ENCODE assay signal across 20 mouse cellular contexts in genomic region chr17:14141669-14142068, GRCm38 (mm10).
A peak's percentile ranks its signal among the peaks of the same experiment; 100 is the strongest.
DNase-seq lines count a peak whose midpoint lies in the region; ATAC-seq and TF ChIP-seq lines count a peak whose summit lies in the region.
"Had no signal": no experiment of that assay in that cellular context is flagged by ENCODE, and none has a peak within 500 bp of the region (broad histone marks: within the 10 kb centered on the region; RNA-seq: fewer than 3 reads in every experiment).

No protein-coding gene starts in this region.

- no peak overlapping the region for H3K4me2 ChIP-seq in forebrain, embryonic 15.5 days (replicated peaks)
- no peak overlapping the region for H3K4me2 ChIP-seq in forebrain, embryonic 13.5 days
- no peak overlapping the region for H3K4me2 ChIP-seq in midbrain, embryonic 11.5 days
- H3K4me2 ChIP-seq in midbrain, embryonic 13.5 days (replicated peaks) = no peak overlapping the region
- H3K4me2 ChIP-seq in midbrain, postnatal 0 days (ENCODE audit: low read depth, low read length, poor library complexity, severe bottlenecking) = no peak overlapping the region
- H3K4me2 ChIP-seq: embryonic facial prominence, embryonic 12.5 days; heart, embryonic 11.5 days; heart, embryonic 15.5 days; intestine, embryonic 15.5 days had no signal

- H3K27me3 ChIP-seq in forebrain, embryonic 15.5 days = no peaks in the 10 kb centered on the region
- H3K27me3 ChIP-seq in forebrain, embryonic 13.5 days = no peaks in the 10 kb centered on the region
- no peaks in the 10 kb centered on the region; the same call in 1 of the 2 replicates for H3K27me3 ChIP-seq in midbrain, embryonic 11.5 days (ENCODE audit: control insufficient read depth, insufficient read depth, low read length)
- no peaks in the 10 kb centered on the region for H3K27me3 ChIP-seq in midbrain, embryonic 10.5 days (ENCODE audit: low read depth, poor library complexity, severe bottlenecking)
- H3K27me3 ChIP-seq in midbrain, embryonic 13.5 days = no peaks in the 10 kb centered on the region
- no peaks in the 10 kb centered on the region for H3K27me3 ChIP-seq in midbrain, postnatal 0 days (ENCODE audit: insufficient read depth, low read length)
- H3K27me3 ChIP-seq: embryonic facial prominence, embryonic 12.5 days; intestine, embryonic 15.5 days; Patski had no signal

- peak; percentile 36; the same call in 1 of the 2 replicates for ATAC-seq in forebrain, embryonic 15.5 days (replicated peaks)
- no peak for ATAC-seq in forebrain, embryonic 13.5 days
- peak; percentile 69 for ATAC-seq in midbrain, embryonic 11.5 days (ENCODE audit: low FRiP score)
- ATAC-seq in midbrain, embryonic 13.5 days = peak; percentile 69; the same call in 1 of the 2 replicates
- 0 out of 2 replicates have a peak, but pooled peaks have one; percentile 51 for ATAC-seq in midbrain, postnatal 0 days (ENCODE audit: low FRiP score)
- ATAC-seq in megakaryocyte-erythroid progenitor cell, adult 5-6 weeks (replicated peaks; ENCODE audit: low FRiP score, low TSS enrichment, poor library complexity, severe bottlenecking) = no peak
- ATAC-seq: intestine, embryonic 15.5 days; Patski had no signal

- no peaks in the 10 kb centered on the region for H3K36me3 ChIP-seq in forebrain, embryonic 15.5 days
- no peaks in the 10 kb centered on the region for H3K36me3 ChIP-seq in forebrain, embryonic 13.5 days (ENCODE audit: poor library complexity, severe bottlenecking)
- no peaks in the 10 kb centered on the region for H3K36me3 ChIP-seq in midbrain, embryonic 11.5 days (ENCODE audit: control insufficient read depth, insufficient read depth, low read length)
- no peaks in the 10 kb centered on the region for H3K36me3 ChIP-seq in midbrain, embryonic 10.5 days
- no peaks in the 10 kb centered on the region for H3K36me3 ChIP-seq in midbrain, embryonic 13.5 days
- no peaks in the 10 kb centered on the region for H3K36me3 ChIP-seq in midbrain, postnatal 0 days (ENCODE audit: insufficient read depth, low read length)
- H3K36me3 ChIP-seq: embryonic facial prominence, embryonic 12.5 days; heart, embryonic 15.5 days; hindbrain, embryonic 10.5 days; intestine, embryonic 15.5 days had no signal

- H3K4me1 ChIP-seq in forebrain, embryonic 15.5 days = no peaks in the 10 kb centered on the region
- 0 out of 2 replicates have a peak, but pooled peaks cover 4% of the 10 kb centered on the region for H3K4me1 ChIP-seq in forebrain, embryonic 13.5 days
- H3K4me1 ChIP-seq in midbrain, embryonic 11.5 days (ENCODE audit: control insufficient read depth, insufficient read depth, low read length) = peaks cover 8% of the 10 kb centered on the region
- peaks cover 16% of the 10 kb centered on the region for H3K4me1 ChIP-seq in midbrain, embryonic 10.5 days
- peaks cover 17% of the 10 kb centered on the region for H3K4me1 ChIP-seq in midbrain, embryonic 13.5 days (replicated peaks)
- peaks cover 4% of the 10 kb centered on the region; the same call in 1 of the 2 replicates for H3K4me1 ChIP-seq in midbrain, postnatal 0 days (ENCODE audit: insufficient read depth, low read length)
- H3K4me1 ChIP-seq: embryonic facial prominence, embryonic 12.5 days; heart, embryonic 15.5 days; intestine, embryonic 15.5 days had no signal

- no peak for DNase-seq in midbrain, embryonic 11.5 days (ENCODE audit: low spot score, missing footprints)
- no peak for DNase-seq in midbrain, embryonic 10.5 days (ENCODE audit: low spot score)
- DNase-seq in midbrain, postnatal 0 days (ENCODE audit: low spot score) = no peak
- no peak for DNase-seq in testis, postnatal 14 days (ENCODE audit: low spot score)
- DNase-seq: adrenal gland, adult 2 months; adrenal gland, postnatal 25 days; cerebellum, adult 2 months; gastrocnemius, postnatal 14 days; heart, adult 2 months; heart, postnatal 14 days had no signal

- no peak overlapping the region for H3K9ac ChIP-seq in forebrain, embryonic 15.5 days (replicated peaks)
- no peak overlapping the region for H3K9ac ChIP-seq in forebrain, embryonic 13.5 days
- H3K9ac ChIP-seq in midbrain, embryonic 11.5 days (ENCODE audit: low read length) = no peak overlapping the region
- no peak overlapping the region for H3K9ac ChIP-seq in midbrain, embryonic 13.5 days (replicated peaks)
- H3K9ac ChIP-seq in midbrain, postnatal 0 days (replicated peaks; ENCODE audit: low read length, poor library complexity, severe bottlenecking) = no peak overlapping the region
- H3K9ac ChIP-seq: embryonic facial prominence, embryonic 12.5 days; heart, embryonic 15.5 days; intestine, embryonic 15.5 days had no signal

- no peaks in the 10 kb centered on the region for H3K9me3 ChIP-seq in forebrain, embryonic 15.5 days
- H3K9me3 ChIP-seq in forebrain, embryonic 13.5 days (replicated peaks) = no peaks in the 10 kb centered on the region
- no peaks in the 10 kb centered on the region for H3K9me3 ChIP-seq in midbrain, embryonic 11.5 days (ENCODE audit: control insufficient read depth, low read length)
- no peaks in the 10 kb centered on the region for H3K9me3 ChIP-seq in midbrain, embryonic 10.5 days (replicated peaks)
- no peaks in the 10 kb centered on the region for H3K9me3 ChIP-seq in midbrain, embryonic 13.5 days
- H3K9me3 ChIP-seq in midbrain, postnatal 0 days (ENCODE audit: low read length) = no peaks in the 10 kb centered on the region
- H3K9me3 ChIP-seq: embryonic facial prominence, embryonic 12.5 days; heart, embryonic 15.5 days; hindbrain, embryonic 10.5 days; intestine, embryonic 15.5 days had no signal

- 73% methylated on average over 5 of the region's 5 CpGs for WGBS in forebrain, embryonic 15.5 days
- 78% methylated on average over 5 of the region's 5 CpGs for WGBS in forebrain, embryonic 13.5 days
- WGBS in midbrain, embryonic 11.5 days = 65% methylated on average over 5 of the region's 5 CpGs
- WGBS in midbrain, embryonic 10.5 days = 75% methylated on average over 5 of the region's 5 CpGs
- WGBS in midbrain, embryonic 13.5 days = 65% methylated on average over 5 of the region's 5 CpGs
- 42% methylated on average over 5 of the region's 5 CpGs for WGBS in midbrain, postnatal 0 days

- no peak overlapping the region for H3K4me3 ChIP-seq in forebrain, embryonic 15.5 days
- no peak overlapping the region for H3K4me3 ChIP-seq in forebrain, embryonic 13.5 days
- H3K4me3 ChIP-seq in midbrain, embryonic 11.5 days (ENCODE audit: low read depth, low read length) = no peak overlapping the region
- no peak overlapping the region for H3K4me3 ChIP-seq in midbrain, embryonic 10.5 days
- H3K4me3 ChIP-seq in midbrain, embryonic 13.5 days (replicated peaks) = no peak overlapping the region
- no peak overlapping the region for H3K4me3 ChIP-seq in midbrain, postnatal 0 days (ENCODE audit: low read depth, low read length)
- H3K4me3 ChIP-seq: embryonic facial prominence, embryonic 12.5 days; heart, adult 2 months; heart, embryonic 15.5 days; hindbrain, embryonic 10.5 days; intestine, embryonic 15.5 days had no signal

- TF ChIP-seq CTCF in midbrain, postnatal 0 days (IDR thresholded peaks at IDR 0.05) = no peak

- no peak overlapping the region for H3K27ac ChIP-seq in forebrain, embryonic 15.5 days (replicated peaks)
- no peak overlapping the region for H3K27ac ChIP-seq in forebrain, embryonic 13.5 days
- no peak overlapping the region for H3K27ac ChIP-seq in midbrain, embryonic 11.5 days (ENCODE audit: low read depth, low read length)
- no peak overlapping the region for H3K27ac ChIP-seq in midbrain, embryonic 10.5 days (replicated peaks)
- peak overlapping the region; percentile 19; the same call in 1 of the 2 replicates for H3K27ac ChIP-seq in midbrain, embryonic 13.5 days
- H3K27ac ChIP-seq in midbrain, postnatal 0 days (ENCODE audit: low read depth, low read length) = no peak overlapping the region
- H3K27ac ChIP-seq: embryonic facial prominence, embryonic 12.5 days; heart, adult 2 months; heart, embryonic 15.5 days; hindbrain, embryonic 10.5 days; intestine, embryonic 15.5 days had no signal

Comparison
In these comparisons a context has a peak if more than half of its experiments do, and no peak if none do; other contexts are left out.
1. ATAC-seq: peak in forebrain, embryonic 15.5 days (single experiment), midbrain, embryonic 11.5 days (single experiment), midbrain, embryonic 13.5 days (single experiment) and midbrain, postnatal 0 days (single experiment); none in forebrain, embryonic 13.5 days (single experiment) and megakaryocyte-erythroid progenitor cell, adult 5-6 weeks (single experiment).